Mouse (Mus musculus): ENCODE measurements around the gene Arf5.

Gene Arf5

GRCm38 (mm10) chr6:28428290-28428689, 4.9 kb downstream of the Arf5 start, which contains the start of gene Gcc1:
Gcc1 (minus strand) TSS chr6:28428390.
- no peak for DNase-seq (ENCODE audit: low spot score)

DNA sequence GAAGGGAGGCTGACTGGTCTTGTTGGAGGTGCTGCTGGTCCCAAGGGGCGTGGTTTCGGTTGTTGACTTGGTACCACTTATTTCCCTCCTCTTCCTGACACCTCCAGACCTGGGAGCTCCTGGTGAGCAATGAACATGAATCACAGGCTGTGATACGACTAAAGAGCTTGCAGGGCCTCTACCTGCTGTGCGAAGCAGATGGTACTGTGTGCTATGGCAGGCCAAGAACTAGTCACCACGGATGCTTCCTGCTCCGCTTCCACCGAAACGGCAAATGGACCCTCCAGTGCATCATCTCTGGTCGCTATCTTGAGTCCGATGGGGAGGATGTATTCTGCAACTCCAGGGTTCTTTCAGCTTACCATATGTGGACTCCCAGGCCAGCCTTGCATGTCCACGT, 6.5 kb downstream of the Arf5 start:
- no peak for DNase-seq (ENCODE audit: low spot score)

DNA sequence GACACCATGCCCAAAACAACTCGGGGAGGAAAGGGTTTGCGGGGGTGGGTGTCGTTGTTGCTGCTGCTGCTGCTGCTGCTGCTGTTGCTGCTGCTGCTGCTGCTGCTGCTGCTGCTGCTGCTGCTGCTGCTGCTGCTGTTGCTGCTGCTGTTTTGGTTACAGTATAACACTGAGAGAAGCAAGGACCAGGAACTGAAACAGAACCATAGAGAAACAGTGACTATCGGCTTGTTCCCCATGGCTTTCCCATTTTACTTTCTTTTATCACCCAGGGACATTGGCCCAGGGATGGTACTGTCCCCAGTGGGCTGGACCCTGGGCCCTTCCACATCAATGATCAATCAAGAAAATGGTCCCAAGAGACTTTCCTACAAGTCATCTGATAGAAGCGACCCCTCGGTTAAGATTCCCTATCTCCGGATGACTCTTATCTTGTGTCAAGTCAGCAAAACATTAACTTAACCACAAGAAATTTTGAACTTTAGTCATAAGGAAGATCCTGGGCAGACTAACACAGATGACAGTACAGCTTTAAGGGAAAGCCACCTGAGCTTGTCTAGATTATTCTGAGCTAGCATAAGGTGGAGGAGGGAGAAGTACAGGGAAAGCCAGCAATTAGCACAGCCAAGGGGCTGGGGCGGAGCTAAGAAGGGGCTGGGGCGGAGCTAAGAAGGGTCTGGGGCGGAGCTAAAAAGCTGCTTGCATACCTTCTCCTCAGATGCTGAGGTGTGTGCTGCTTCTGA, 7.6 kb downstream of the Arf5 start:
- no peak for DNase-seq (ENCODE audit: low spot score)

- DNase-seq (ENCODE audit: low spot score): no peak
Observed at GRCm38 (mm10) chr6:28431538-28431855, 8.1 kb downstream of the Arf5 start.

GRCm38 (mm10) chr6:28447937-28448336, 24.6 kb downstream of the Arf5 start:
- no peak for DNase-seq (ENCODE audit: low spot score)

DNA sequence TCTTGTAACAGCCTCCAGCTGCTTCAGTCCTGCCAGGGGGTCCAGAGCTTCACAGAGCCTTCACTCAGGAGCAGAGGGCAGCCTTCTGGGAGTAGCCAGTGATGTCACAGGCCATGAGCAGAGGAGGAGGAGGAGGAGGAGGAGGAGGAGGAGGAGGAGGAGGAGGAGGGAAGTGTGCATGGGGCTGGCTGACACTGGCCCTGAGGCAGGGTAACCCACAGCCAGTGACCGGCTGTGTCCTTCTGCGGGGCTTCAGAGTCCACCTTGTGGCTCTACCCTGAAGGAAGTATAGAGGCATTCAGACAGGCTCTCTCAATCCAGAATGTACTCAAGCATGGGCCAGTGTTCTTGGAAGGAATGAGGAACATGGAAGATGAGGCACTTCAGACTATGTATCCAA, 25.9 kb downstream of the Arf5 start, which contains the start of gene Pax4:
Gene Pax4, minus strand, starts transcription at position 101 of the 400 bp plus-strand sequence.
- no peak for DNase-seq (ENCODE audit: low spot score)

DNA sequence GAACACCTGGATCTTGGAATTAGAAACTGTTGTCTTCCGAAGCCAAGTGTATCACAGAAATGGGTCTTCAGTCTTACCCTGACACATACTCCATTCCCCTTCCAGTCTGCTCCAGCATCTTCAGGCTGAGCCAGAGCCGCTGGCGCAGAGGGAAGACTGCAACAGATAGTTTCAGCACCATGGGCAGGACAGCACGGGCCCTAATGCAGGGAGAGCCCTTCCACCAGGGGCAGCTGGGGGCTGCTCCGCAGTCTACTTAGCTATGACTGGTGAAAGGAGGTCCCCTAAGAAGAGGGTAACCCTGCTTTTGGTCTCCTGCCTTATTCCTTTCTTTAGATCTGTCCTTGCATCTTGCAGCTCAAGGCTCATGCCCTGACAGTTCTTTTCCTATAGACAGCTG, 27.1 kb downstream of the Arf5 start:
- no peak for DNase-seq (ENCODE audit: low spot score)

- no peak for DNase-seq (ENCODE audit: low spot score)
Observed at GRCm38 (mm10) chr6:28450977-28451376, 27.6 kb downstream of the Arf5 start.

DNA sequence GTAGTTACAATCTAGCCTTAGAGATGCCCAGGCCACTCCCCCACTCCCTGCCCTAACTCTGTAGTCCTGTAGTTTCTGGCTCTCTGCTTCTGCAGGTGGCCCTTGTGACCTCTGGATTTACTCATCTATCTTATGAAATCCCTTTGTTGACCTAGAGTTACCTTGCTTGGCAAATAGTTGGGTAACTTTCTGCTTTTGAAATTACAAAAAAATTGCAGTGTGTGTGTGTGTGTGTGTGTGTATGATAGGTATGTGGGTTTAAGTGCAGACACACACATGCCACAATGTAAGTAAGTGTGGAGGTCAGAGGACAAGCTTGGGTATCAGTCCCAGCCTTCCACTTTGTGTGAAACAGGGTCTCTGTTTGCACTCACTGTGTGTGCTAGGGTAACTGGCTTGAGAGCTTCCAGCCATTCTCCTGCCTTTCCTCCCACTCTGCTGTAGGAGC, 35.9 kb downstream of the Arf5 start:
- no peak for DNase-seq (ENCODE audit: low spot score)

GRCm38 (mm10) chr6:28460534-28460933, 37.2 kb downstream of the Arf5 start:
- peak; percentile 69 for DNase-seq (ENCODE audit: low spot score)

- DNase-seq (ENCODE audit: low spot score): no peak
Observed at GRCm38 (mm10) chr6:28464630-28465029, 41.3 kb downstream of the Arf5 start.

DNA sequence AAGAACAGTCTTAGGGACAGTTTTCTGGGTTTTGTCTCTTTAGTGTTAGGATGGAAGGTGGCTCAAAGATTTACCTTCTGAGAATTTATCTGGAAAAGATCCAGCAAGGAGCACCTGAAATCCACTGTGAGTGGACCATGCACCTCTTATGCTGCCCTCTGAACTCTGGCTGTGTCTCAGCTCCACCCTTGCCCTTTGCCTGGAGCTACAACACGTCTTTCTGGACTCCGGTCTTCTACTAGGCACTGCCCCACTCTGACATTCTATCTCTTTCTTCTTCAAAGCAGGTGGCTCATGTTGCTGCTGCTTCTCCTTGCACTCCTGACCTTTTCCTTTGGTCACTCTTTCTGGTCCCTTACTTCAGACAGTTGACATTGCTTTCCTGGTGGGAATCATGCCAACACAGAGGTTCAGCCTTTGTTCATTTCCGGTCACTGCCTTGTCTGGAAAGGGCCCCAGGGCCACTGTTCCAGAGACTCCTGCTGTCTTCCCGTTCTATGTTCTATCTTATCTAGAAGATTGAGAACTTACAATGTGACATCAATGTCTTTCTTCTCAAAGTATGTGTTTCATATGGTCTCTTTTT, 46.8 kb downstream of the Arf5 start:
- no peak for DNase-seq (ENCODE audit: low spot score)

- no peak for DNase-seq (ENCODE audit: low spot score)
Observed at GRCm38 (mm10) chr6:28470621-28471020, 47.3 kb downstream of the Arf5 start.

DNA sequence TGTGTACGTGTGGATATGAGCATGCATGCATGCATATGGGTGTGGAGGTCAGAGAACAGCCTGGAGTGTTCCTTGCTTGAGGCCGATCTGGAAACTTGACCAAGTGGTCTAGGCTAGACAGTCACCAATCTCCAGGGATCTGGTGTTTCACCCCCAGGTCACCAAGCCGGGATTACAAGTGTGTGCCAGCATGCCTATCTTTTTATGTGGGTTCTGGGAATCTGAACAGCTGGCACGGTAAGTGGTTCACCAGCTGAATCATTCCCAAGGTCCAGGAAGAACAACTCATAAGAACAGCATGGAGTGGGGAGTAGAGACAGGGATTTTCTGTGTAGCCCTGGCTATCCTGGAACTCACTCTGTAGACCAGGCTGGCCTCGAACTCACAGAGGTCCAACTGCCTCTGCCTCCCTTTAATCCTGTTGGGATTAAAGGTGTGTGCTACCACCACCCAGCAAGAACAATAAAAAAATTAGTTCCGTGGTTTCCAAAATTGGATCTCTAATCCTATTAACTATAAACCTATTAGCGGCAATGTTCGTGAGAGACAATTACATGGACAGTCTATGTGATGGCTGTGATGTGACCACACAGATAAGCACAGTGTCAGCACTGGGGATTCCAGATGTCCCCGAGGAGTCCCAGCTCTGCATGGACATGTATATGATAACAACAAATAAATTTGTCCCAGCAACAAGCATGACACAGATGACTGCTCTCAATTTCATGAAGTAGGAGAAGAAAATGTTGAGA, 48.1 kb downstream of the Arf5 start:
- no peak for DNase-seq (ENCODE audit: low spot score)

DNA sequence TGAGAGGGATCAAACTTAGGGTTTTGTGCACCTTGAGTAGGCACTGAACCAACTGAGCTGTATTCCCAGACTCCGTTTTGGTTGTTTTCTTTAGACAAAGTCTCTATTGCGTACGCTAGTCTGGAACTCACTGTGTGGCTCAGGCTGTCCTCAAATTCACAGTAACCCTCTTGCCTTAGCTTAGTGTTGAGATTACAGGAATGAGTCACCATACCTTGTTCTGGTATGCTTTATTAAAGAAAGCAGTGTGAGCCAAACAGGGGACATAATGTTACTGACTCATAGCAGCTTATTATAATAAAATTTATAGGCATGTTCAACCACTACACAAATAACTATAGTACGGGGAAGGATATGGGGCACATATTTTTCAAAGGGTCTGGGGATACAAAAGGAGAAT, 50.9 kb downstream of the Arf5 start:
- DNase-seq (ENCODE audit: low spot score): no peak

DNA sequence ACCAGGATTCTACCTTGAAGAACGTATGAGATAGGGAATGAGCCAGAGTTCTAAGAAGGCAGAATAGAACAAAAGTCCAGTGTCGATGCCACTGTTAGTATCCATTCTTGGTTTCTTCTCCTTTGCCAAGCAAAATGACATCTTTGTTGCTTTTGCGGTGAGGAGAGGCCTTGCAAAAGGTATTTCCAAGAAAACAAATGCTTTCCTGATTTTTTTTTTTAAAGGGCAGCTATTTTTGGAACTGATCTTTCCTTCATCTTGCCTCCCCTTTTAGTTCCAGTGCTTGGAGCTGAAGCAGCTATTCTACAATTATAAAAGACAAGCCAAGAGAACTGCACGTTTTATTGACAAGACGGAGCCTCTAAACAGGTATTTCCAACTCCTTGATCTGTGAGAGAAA, 51.5 kb downstream of the Arf5 start, which contains the start of gene Snd1:
Gene Snd1, plus strand, starts transcription at position 301 of the 400 bp plus-strand sequence.
- no peak for DNase-seq (ENCODE audit: low spot score)
